Mouse (Mus musculus) left cerebral cortex, postnatal 10 days (tissue): Measurements from ENCODE around the gene Gstm1. TPM values are rescaled to one million over a fixed set of nuclear protein-coding genes. Genes with fewer than 3 reads are reported as not detected.

ENCODE experiments used
- DNase-seq, 2 experiments: peaks; one replicate each; pipeline ENCODE4 v3.0.0; 2021 to 2022; ENCODE audit warnings: low spot score in 2 of 2, mixed read lengths in 1 of 2; ENCODE audit errors: extremely low spot score in 1 of 2
- intact Hi-C: fragments of 180-260 bp; cut with DNase I; formaldehyde crosslinking; loops from one replicate; pipeline ENCODE4 v1.15.1; 2025
- total RNA-seq, 2 experiments: library from RNA; stranded (reverse); gene quantifications; 2 replicates each; pipeline ENCODE4 v1.2.3; 2021

Gene Gstm1
- total RNA-seq: 10 to 100 TPM; 54.5 to 67.8 TPM

DNA sequence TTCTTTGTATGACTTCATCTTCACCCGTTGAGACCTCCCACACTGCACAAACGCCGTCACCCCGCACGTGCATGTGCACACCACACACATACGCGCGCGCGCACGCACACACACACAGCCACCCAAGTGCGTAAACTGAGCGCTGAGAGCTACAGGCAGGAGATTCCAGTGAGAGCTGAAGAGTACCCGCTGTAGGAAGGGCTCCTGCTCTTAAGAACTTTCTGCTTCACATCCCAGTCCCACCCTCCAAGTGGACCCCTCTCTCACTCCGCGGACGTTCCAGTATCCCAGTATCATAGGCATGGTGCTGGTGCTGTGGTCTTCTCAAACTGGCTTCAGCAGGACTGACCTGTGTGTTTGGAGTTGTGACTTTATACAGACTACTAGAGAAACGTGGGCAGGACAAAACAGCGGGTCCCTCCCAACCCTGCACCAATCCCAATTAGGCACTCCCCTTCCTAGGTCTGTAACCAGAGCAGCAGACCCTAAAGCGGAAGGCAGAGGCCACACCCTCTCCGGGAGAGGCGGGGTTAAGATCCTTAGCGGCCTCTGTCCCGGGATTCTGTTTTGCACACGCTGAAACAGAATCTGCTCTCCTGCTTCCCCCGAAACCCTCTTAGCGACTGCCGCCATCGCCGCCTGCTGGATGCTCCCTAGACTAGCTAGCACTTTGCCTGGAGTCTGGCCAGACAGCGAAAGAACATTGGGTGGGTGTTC, at the start of gene Gstm1:
Gene Gstm1 (minus strand): TSS at position 501 of the 717 bp plus-strand sequence.
- intact Hi-C loops: loop anchor here (5.0 to 10.0 kb wide), 3 partner anchors 65 to 150 kb away; partner anchors contain the start of gene Gstm7
- DNase-seq: peak; percentile 91 to 97

GRCm38 (mm10) chr3:108067370-108067934, 49.7 kb upstream of the Gstm1 start:
- intact Hi-C loops: no loop called here
- no peak for DNase-seq

GRCm38 (mm10) chr3:108065551-108065950, 47.8 kb upstream of the Gstm1 start:
- intact Hi-C loops: no loop called here

DNA sequence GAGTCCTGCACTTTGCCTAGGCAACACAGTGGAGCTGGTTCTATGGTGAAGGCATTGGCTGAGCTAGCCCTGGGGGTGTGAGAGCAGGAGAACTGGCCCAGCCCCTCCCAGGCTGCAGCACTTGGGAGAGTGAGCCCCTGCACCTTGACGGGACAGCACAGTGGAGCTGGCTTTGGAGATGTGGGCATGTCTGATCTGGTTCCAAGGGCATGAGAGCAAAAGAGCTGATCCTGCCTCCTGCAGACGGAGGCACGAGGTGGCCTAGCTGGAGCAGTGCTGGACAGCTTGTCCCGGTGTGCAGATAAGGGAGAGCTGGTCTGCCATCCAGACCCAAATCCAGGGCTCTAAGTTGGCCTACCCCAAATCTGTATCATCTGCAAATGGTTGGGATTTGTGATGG, 46.9 kb upstream of the Gstm1 start:
- intact Hi-C loops: loop anchor here (5.0 kb wide), 2 partner anchors 147 to 367 kb away; partner anchors contain the start of gene Ahcyl1
- DNase-seq: no peak

More at GRCm38 (mm10) chr3:108065551-108065950, 47.8 kb upstream of the Gstm1 start:
- DNase-seq: no peak

- DNase-seq: no peak
- intact Hi-C loops: loop anchor here (5.0 kb wide), 2 partner anchors 145 to 365 kb away; partner anchors contain the start of gene Ahcyl1
These were observed 44.9 kb upstream of the Gstm1 start for GRCm38 (mm10) chr3:108062648-108063047.

DNA sequence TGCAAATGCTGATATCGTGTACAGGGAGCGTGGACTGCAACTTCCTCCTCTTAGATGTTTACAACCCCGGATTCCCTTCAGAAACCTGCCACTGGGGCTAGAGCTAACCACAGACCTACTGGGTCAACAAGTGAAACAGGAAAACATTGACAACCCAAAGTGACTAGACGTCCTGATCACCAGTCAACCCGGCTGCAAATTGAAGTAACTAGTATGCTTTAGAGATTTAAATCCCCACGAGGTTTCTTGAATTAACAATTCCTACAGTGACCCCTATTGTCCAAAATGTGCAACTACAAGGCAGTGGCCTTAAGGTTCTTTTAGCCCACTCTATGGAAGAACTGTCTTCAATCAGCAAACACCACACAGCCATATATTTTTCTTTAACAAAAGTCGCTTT, 43.6 kb upstream of the Gstm1 start:
- no peak for DNase-seq
- intact Hi-C loops: loop anchor here (5.0 kb wide), 2 partner anchors 144 to 364 kb away; partner anchors contain the start of gene Ahcyl1

- intact Hi-C loops: no loop called here
- DNase-seq: no peak
These were observed 32.7 kb upstream of the Gstm1 start for GRCm38 (mm10) chr3:108050493-108050892.

DNA sequence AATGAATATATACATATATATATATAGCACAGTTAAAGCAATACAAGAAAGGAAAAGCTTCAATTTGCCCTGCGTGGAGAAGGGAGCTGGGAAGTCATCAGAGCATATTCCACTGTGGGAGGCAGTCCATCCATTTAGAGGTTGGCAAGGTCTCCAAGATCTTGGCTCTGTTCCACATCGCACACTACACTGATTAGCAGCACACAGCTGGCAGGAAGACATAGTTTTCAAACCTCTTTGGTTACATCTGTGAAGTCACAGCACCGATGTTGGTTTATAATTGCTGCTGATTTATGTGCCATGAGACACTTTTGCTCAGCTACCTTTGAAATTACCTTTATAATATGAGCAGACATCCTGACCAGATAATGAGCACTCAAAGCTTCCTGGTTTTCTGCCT, 30.5 kb upstream of the Gstm1 start:
- intact Hi-C loops: loop anchor here (10.0 kb wide), 1 partner anchor 344 kb away; no protein-coding TSS in a partner anchor

GRCm38 (mm10) chr3:108046944-108047655, 29.3 kb upstream of the Gstm1 start:
- intact Hi-C loops: loop anchor here (10.0 kb wide), 1 partner anchor 342 kb away; no protein-coding TSS in a partner anchor
- no peak for DNase-seq

More for the DNA sequence above, 30.5 kb upstream of the Gstm1 start:
- no peak for DNase-seq

- DNase-seq: peak; percentile 78 to 91
- intact Hi-C loops: loop anchor here (10.0 kb wide), 1 partner anchor 340 kb away; no protein-coding TSS in a partner anchor
These were observed 26.8 kb upstream of the Gstm1 start, which contains the start of gene Gstm4 for GRCm38 (mm10) chr3:108044394-108045140. Gstm4 (minus strand) TSS chr3:108044894.

DNA sequence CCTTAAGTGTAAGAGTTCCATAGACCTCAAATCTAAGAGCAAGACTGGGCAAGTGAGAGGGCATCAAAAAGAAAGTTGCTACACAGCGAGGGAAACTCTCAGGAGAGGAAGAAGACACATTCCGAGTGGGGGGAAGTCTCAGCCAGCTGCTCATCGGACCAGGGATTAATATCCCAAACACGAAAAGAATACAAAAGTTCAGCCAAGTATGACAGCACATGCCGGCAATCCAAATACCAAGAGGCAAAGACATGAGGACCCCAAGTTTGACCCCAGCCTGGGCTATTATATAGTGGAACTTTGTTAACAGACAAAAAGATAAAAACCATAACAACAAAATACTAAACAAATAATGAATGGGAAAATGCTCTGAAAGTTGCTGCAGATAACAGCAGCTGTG, 15.4 kb upstream of the Gstm1 start:
- intact Hi-C loops: no loop called here
- no peak for DNase-seq

DNA sequence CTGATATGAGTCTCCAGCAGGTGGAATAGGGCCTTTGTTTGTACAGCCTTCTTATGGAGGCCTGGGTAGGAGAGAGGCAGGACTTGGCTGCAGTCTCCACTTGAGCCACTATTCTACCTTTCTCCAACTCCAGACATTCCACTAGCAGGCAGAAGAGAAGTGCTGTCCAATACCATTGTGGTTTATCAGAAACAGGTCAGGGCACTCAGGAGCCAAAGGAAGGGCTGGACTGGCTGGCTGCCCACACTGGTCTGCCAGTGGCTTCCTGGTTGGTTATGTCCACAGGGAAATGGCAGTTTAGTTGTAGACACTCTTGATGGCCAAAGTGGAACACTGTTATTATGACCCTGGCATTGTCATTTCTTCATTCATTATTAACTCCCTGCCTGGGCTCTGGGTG, 14.3 kb upstream of the Gstm1 start:
- intact Hi-C loops: no loop called here
- no peak for DNase-seq

GRCm38 (mm10) chr3:108028641-108029365, 11.0 kb upstream of the Gstm1 start:
- intact Hi-C loops: no loop called here
- no peak for DNase-seq

GRCm38 (mm10) chr3:108026597-108026996, 8.8 kb upstream of the Gstm1 start:
- no peak for DNase-seq
- intact Hi-C loops: no loop called here

- DNase-seq: no peak
These were observed 8.3 kb upstream of the Gstm1 start for GRCm38 (mm10) chr3:108026049-108026448.

DNA sequence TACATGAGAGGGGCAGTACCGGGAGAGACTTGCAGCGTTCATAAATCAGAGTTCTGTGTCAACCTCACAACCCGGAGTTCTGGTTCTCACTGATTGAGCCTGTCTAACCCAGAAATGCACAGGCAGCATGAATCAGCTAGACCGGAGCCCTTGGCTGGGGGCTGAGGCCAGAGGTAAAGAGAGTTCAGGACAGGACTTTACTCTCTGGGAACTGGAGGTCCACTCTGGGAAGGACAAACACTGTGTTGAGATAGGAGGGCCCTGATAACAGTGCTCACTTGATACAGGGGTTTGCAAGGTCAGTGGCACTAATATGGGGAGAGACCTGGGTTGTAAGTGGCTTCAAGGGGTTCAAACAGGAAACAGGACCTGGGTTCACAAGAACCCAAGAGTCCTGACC, 7.5 kb upstream of the Gstm1 start:
- DNase-seq: no peak
- intact Hi-C loops: no loop called here

More at GRCm38 (mm10) chr3:108026049-108026448, 8.3 kb upstream of the Gstm1 start:
- intact Hi-C loops: no loop called here

DNA sequence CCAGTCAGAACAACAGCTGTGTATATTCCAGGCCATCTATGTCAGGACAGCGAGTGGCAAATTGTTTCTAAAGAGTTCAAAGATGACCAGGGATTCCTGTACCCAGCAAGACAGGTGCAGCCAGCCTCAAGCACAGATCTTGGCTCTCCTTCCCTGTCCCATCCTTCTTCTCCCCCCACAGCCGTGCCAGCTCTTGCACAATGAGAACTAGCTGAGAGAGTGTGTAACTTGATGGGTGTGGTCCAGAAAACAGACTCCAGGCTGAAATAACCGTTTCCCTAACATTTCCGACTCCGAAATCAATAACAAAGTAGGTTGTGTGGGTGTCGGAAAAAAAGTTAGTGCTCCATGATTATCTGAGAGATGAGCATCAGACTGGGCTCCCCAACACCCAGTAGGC, 4.9 kb upstream of the Gstm1 start:
- intact Hi-C loops: no loop called here
- DNase-seq: no peak
